Mouse (Mus musculus): ENCODE results near the gene Ccdc103.

DNA sequence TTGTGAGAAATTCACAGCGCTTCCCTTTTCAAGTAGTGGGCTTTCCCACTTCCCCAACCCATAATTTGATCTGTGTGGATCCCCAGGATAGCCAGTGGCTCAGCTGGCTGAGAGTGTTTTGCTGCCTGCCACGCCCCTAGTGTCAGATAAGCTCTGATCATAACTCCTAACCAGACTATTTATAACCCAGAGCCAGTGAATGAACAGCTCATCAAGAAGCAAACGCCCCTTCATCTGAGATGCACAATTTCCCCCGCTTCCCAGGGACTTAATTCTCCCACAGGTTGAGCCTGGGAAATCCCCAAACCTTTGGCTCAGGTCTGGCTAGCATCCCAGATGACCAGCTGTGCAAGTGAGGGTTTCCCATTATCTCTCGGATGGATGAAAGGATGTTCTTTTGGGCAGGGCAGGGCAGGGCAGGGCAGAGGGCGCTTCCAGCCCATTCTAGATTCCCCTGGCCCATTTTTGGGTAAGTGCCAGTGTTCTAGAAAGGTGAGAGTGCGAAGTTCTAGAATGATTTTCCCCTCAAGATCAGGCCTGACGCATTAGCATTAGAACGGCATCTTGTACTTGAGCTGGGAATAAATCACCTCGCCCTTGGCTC is 3.7 kb downstream of the Ccdc103 start, which contains the start of gene Fam187a:
- TF ChIP-seq CTCF (IDR thresholded peaks at IDR 0.05; ENCODE audit: extremely low read depth, insufficient read depth, insufficient read length, insufficient replicate concordance) (no peak), POLR2A (IDR thresholded peaks at IDR 0.05; ENCODE audit: low read depth, low read length) (no peak)
